Mouse (Mus musculus) limb, embryonic 14.5 days (tissue): Measurements from ENCODE around the gene Dupd1. TPM values are rescaled to one million over a fixed set of nuclear protein-coding genes. Genes with fewer than 3 reads are reported as not detected.

Experiments used
- ATAC-seq: fragments of 200-750 bp; cut with Nextera tagmentation; 2 replicates; pipeline ENCODE4 v1.8.0; 2017; ENCODE audit warnings: low read depth, moderate number of reproducible peaks, moderate TSS enrichment; ENCODE audit not compliant: low FRiP score
- DNase-seq: peaks from one replicate; pipeline ENCODE4 v3.0.0-alpha.2; 2015; ENCODE audit warnings: low spot score
- H3K27ac ChIP-seq: fragments of 300-500 bp; sonication (generic); replicated peaks from 2 replicates; pipeline ENCODE4 v1.5.1; 2014; ENCODE audit warnings: low read depth, mild to moderate bottlenecking, low read length, moderate library complexity, mixed read lengths
- H3K27me3 ChIP-seq: fragments of 300-500 bp; sonication (generic); 2 replicates; pipeline ENCODE4 v1.6.1; 2014; ENCODE audit warnings: low read length, mixed read lengths; ENCODE audit not compliant: control insufficient read depth, insufficient read depth
- H3K36me3 ChIP-seq: fragments of 300-500 bp; sonication (generic); 2 replicates; pipeline ENCODE4 v1.6.1; 2014; ENCODE audit warnings: mild to moderate bottlenecking, low read length, moderate library complexity, mixed read lengths; ENCODE audit not compliant: control insufficient read depth, insufficient read depth
- H3K4me1 ChIP-seq: fragments of 300-500 bp; sonication (generic); 2 replicates; pipeline ENCODE4 v1.6.1; 2014; ENCODE audit warnings: antibody characterized with exemption, low read length, mixed read lengths; ENCODE audit not compliant: control insufficient read depth, insufficient read depth
- H3K4me2 ChIP-seq: fragments of 300-500 bp; sonication (generic); replicated peaks from 2 replicates; pipeline ENCODE4 v1.6.1; 2014; ENCODE audit warnings: low read depth, mild to moderate bottlenecking, low read length, moderate library complexity; ENCODE audit not compliant: severe bottlenecking
- H3K4me3 ChIP-seq: fragments of 300-500 bp; sonication (generic); replicated peaks from 2 replicates; pipeline ENCODE4 v1.5.1; 2014; ENCODE audit warnings: low read length
- H3K9ac ChIP-seq: fragments of 300-500 bp; sonication (generic); 2 replicates; pipeline ENCODE4 v1.6.1; 2014; ENCODE audit warnings: mild to moderate bottlenecking, low read depth, low read length, moderate library complexity; ENCODE audit not compliant: severe bottlenecking
- H3K9me3 ChIP-seq: fragments of 300-500 bp; sonication (generic); 2 replicates; pipeline ENCODE4 v1.6.1; 2016; ENCODE audit warnings: low read length; ENCODE audit not compliant: control insufficient read depth
- POLR2A ChIP-seq: fragments of 200-500 bp; IDR thresholded peaks from 2 replicates; pipeline ENCODE4 v1.8.0; 2012; ENCODE audit warnings: inconsistent platforms, mild to moderate bottlenecking, moderate library complexity, borderline replicate concordance; ENCODE audit not compliant: insufficient read depth, insufficient read length; ENCODE audit errors: extremely low read depth
- WGBS: fragments of 180-500 bp; shearing (Covaris S2); extraction: QIAGEN DNeasy Blood & Tissue Kit; methylation state at CpG from one replicate; pipeline ENCODE4 v1.1.7; 2014; 5-methylcytosine and 5-hydroxymethylcytosine counted together
- polyA plus RNA-seq, 2 experiments: library from polyadenylated mRNA; depleted of rRNA in 1 of 2; stranded (reverse) in 1 of 2; unstranded in 1 of 2; fragments of >200 nt; fragmentation: Nextera tagmentation in 1 of 2; extraction: Ambion mirVana in 1 of 2; gene quantifications; 2 replicates each; pipeline versions ENCODE4 v1.2.1 to v1.2.3; 2012 to 2014

The Dupd1 gene
- polyA plus RNA-seq, 2 experiments, result 0.47 to 0.76 TPM

GRCm38 (mm10) chr14:21669633-21670421 lies 44.5 kb downstream of the Dupd1 start:
- DNase-seq (no peak), ATAC-seq (peak; percentile 48; the same call in 1 of the 2 replicates)
- no peaks in the 10 kb centered on the region for H3K9me3 ChIP-seq
- no peaks in the 10 kb centered on the region for H3K27me3 ChIP-seq
- H3K27ac ChIP-seq, result no peak overlapping the region
- TF ChIP-seq POLR2A, result no peak
- 79% methylated on average over 11 of the region's 11 CpGs for WGBS
- H3K4me2 ChIP-seq, result no peak overlapping the region
- peaks cover 57% of the 10 kb centered on the region for H3K36me3 ChIP-seq
- H3K4me3 ChIP-seq, result no peak overlapping the region
- H3K9ac ChIP-seq, result no peak overlapping the region
- H3K4me1 ChIP-seq, result peaks cover 20% of the 10 kb centered on the region

GRCm38 (mm10) chr14:21669218-21669617 lies 45.2 kb downstream of the Dupd1 start:
- ATAC-seq (no peak), DNase-seq (no peak)
- peaks cover 64% of the 10 kb centered on the region for H3K36me3 ChIP-seq
- H3K4me2 ChIP-seq, result no peak overlapping the region
- H3K9ac ChIP-seq, result no peak overlapping the region
- no peak overlapping the region for H3K4me3 ChIP-seq
- no peak for TF ChIP-seq POLR2A
- H3K4me1 ChIP-seq, result peaks cover 20% of the 10 kb centered on the region
- no peaks in the 10 kb centered on the region for H3K27me3 ChIP-seq
- 85% methylated on average over 11 of the region's 11 CpGs for WGBS
- H3K27ac ChIP-seq, result no peak overlapping the region
- no peaks in the 10 kb centered on the region for H3K9me3 ChIP-seq

GRCm38 (mm10) chr14:21662465-21663142 lies 51.8 kb downstream of the Dupd1 start:
- H3K9ac ChIP-seq, result no peak overlapping the region
- ATAC-seq (no peak), DNase-seq (no peak)
- no peak overlapping the region for H3K4me3 ChIP-seq
- 80% methylated on average over 8 of the region's 8 CpGs for WGBS
- H3K4me2 ChIP-seq, result no peak overlapping the region
- peaks cover 13% of the 10 kb centered on the region for H3K4me1 ChIP-seq
- no peak overlapping the region for H3K27ac ChIP-seq
- peaks cover 64% of the 10 kb centered on the region for H3K36me3 ChIP-seq
- no peak for TF ChIP-seq POLR2A
- H3K9me3 ChIP-seq, result no peaks in the 10 kb centered on the region
- H3K27me3 ChIP-seq, result no peaks in the 10 kb centered on the region

DNA sequence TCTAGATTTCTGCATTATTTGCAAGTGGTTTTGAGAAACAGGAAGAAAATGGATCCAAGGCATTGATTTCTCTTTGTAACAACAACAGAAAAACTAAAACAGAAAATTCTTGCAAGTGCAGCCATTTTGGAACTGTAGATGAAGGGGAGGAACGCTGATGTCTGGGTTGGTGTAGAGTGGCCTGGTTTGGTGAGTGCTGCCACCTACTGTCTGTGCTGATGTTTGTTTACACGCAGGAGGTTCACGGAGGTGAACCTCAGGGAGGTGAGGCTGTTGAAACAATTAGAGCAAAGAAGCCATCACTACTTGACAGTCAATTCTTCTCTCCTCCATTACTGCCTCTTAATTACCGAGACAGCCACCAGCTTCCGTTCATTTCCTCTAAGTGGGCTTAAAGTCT lies 54.7 kb downstream of the Dupd1 start:
- DNase-seq (peak; percentile 82), ATAC-seq (peak; percentile 83)
- H3K36me3 ChIP-seq, result peaks cover 44% of the 10 kb centered on the region
- no peak for TF ChIP-seq POLR2A
- H3K4me2 ChIP-seq, result no peak overlapping the region
- H3K9ac ChIP-seq, result no peak overlapping the region
- no peaks in the 10 kb centered on the region for H3K9me3 ChIP-seq
- H3K4me1 ChIP-seq, result peaks cover 13% of the 10 kb centered on the region
- no peak overlapping the region for H3K27ac ChIP-seq
- no peaks in the 10 kb centered on the region for H3K27me3 ChIP-seq
- H3K4me3 ChIP-seq, result no peak overlapping the region
- 16% methylated on average over 5 of the region's 5 CpGs for WGBS

GRCm38 (mm10) chr14:21659155-21659554 lies 55.2 kb downstream of the Dupd1 start:
- WGBS, result 72% methylated on average over 13 of the region's 13 CpGs
- H3K36me3 ChIP-seq, result peaks cover 44% of the 10 kb centered on the region
- no peak overlapping the region for H3K27ac ChIP-seq
- no peak overlapping the region for H3K9ac ChIP-seq
- ATAC-seq (peak; percentile 58), DNase-seq (peak; percentile 60)
- TF ChIP-seq POLR2A, result no peak
- H3K4me2 ChIP-seq, result no peak overlapping the region
- H3K4me3 ChIP-seq, result no peak overlapping the region
- H3K9me3 ChIP-seq, result no peaks in the 10 kb centered on the region
- no peaks in the 10 kb centered on the region for H3K27me3 ChIP-seq
- H3K4me1 ChIP-seq, result peaks cover 13% of the 10 kb centered on the region
